Mouse (Mus musculus) lung, embryonic 14.5 days (tissue): Measurements from ENCODE around the gene Nsun4. TPM values are rescaled to one million over a fixed set of nuclear protein-coding genes. Genes with fewer than 3 reads are reported as not detected.

ENCODE experiments used
- ATAC-seq: fragments of 200-750 bp; cut with Nextera tagmentation; 2 replicates; pipeline ENCODE4 v1.8.0; 2017; ENCODE audit warnings: mild to moderate bottlenecking, moderate TSS enrichment, moderate library complexity; ENCODE audit not compliant: insufficient read depth
- DNase-seq: peaks from one replicate; pipeline ENCODE4 v3.0.0-alpha.2; 2015
- H3K27ac ChIP-seq: fragments of 300-500 bp; sonication (generic); 2 replicates; pipeline ENCODE4 v1.5.1; 2014; ENCODE audit warnings: low read depth, mild to moderate bottlenecking, moderate library complexity
- H3K27me3 ChIP-seq: fragments of 300-500 bp; sonication (generic); 2 replicates; pipeline ENCODE4 v1.6.1; 2014; ENCODE audit warnings: low read length, control low read depth; ENCODE audit not compliant: insufficient read depth
- H3K36me3 ChIP-seq: fragments of 300-500 bp; sonication (generic); 2 replicates; pipeline ENCODE4 v1.6.1; 2014; ENCODE audit warnings: control low read depth; ENCODE audit not compliant: insufficient read depth
- H3K4me1 ChIP-seq: fragments of 300-500 bp; sonication (generic); 2 replicates; pipeline ENCODE4 v1.6.1; 2014; ENCODE audit warnings: antibody characterized with exemption, control low read depth; ENCODE audit not compliant: insufficient read depth
- H3K4me2 ChIP-seq: fragments of 300-500 bp; sonication (generic); 2 replicates; pipeline ENCODE4 v1.6.1; 2014; ENCODE audit warnings: mild to moderate bottlenecking
- H3K4me3 ChIP-seq: fragments of 300-500 bp; sonication (generic); 2 replicates; pipeline ENCODE4 v1.5.1; 2014; ENCODE audit warnings: low read depth, low read length
- H3K9ac ChIP-seq: fragments of 300-500 bp; sonication (generic); 2 replicates; pipeline ENCODE4 v1.6.1; 2014
- H3K9me3 ChIP-seq: fragments of 300-500 bp; sonication (generic); 2 replicates; pipeline ENCODE4 v1.6.1; 2016; ENCODE audit warnings: low read depth, low read length, control low read depth
- CTCF ChIP-seq: IDR thresholded peaks from 2 replicates; pipeline ENCODE4 v1.5.1; 2016; ENCODE audit warnings: antibody characterized with exemption, low read depth
- WGBS: fragments of 180-500 bp; shearing (Covaris S2); extraction: QIAGEN DNeasy Blood & Tissue Kit; methylation state at CpG from one replicate; pipeline ENCODE4 v1.1.7; 2014; 5-methylcytosine and 5-hydroxymethylcytosine counted together
- polyA plus RNA-seq: library from polyadenylated mRNA; unstranded; fragments of >200 nt; fragmentation: Nextera tagmentation; extraction: Ambion mirVana; gene quantifications from 2 replicates; pipeline ENCODE4 v1.2.1, GENCODE M21; 2014

The Nsun4 gene
- polyA plus RNA-seq, 1 experiment from 2014 or later: 21.9 TPM

DNA sequence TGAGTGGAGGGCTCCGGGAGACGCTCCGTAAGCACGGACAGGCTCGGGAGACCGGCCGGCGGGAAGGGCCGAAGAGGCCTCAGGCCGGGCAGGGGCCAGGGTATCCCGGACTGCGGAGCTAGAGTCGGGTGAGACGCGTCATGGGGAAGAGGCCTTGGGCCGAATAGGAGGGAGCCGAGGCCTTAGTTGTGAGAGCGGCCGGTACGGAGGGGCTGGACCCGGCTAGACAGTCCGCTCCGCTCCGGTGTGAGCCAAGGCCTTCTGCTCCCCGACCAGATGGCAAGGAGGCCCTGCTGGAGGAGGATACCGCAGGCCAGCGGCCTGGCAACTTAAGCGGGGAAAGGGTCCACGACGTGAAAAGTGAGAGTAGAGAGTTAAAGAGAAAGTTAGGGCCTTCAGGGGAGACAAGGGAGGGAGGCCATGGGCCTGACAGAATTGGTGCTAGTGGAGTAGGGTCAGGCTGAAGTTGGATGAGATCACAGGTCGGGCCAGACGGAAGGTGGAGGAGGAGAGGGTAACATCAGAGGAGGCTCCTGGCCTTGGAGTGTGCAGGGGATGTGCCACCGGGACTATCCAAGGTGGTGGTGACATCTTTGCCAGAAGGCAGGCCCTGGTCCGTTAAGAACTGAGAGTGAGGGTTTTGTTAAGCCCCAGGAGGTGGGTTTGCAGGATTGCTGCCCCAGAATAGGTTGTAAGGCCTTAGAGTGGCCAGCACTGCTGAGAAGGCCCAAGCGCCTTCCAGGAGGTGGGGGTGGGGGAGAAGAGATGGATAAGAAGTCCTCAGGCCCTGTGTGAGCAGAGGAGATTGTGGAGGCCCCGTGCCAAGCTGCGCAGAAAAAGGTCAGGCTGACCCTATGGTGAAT, 22.9 kb upstream of the Nsun4 start:
- H3K27me3 ChIP-seq: no peaks in the 10 kb centered on the region
- DNase-seq: peak; percentile 46
- TF ChIP-seq CTCF: no peak
- peak overlapping the region; percentile 97 for H3K27ac ChIP-seq
- peak; percentile 23 for ATAC-seq
- peak overlapping the region; percentile 97 for H3K4me3 ChIP-seq
- H3K9ac ChIP-seq: peak overlapping the region; percentile 98
- WGBS: 1% methylated on average over 37 of the region's 37 CpGs
- peaks cover 17% of the 10 kb centered on the region for H3K4me1 ChIP-seq
- H3K36me3 ChIP-seq: peaks cover 24% of the 10 kb centered on the region
- H3K9me3 ChIP-seq: no peaks in the 10 kb centered on the region
- peak overlapping the region; percentile 84 for H3K4me2 ChIP-seq

GRCm38 (mm10) chr4:116075631-116076368, 22.1 kb upstream of the Nsun4 start:
- Histone ChIP-seq H3K36me3 (peaks cover 17% of the 10 kb centered on the region), H3K27ac (peak overlapping the region; percentile 97), H3K4me2 (peak overlapping the region; percentile 84), H3K4me3 (peak overlapping the region; percentile 97), H3K27me3 (no peaks in the 10 kb centered on the region), H3K9ac (peak overlapping the region; percentile 98), H3K4me1 (peaks cover 17% of the 10 kb centered on the region), H3K9me3 (no peaks in the 10 kb centered on the region)
- peak; percentile 75 for ATAC-seq
- WGBS: under 1% methylated on average over 74 of the region's 77 CpGs
- peak; percentile 80 for DNase-seq
- TF ChIP-seq CTCF: peak; percentile 50

DNA sequence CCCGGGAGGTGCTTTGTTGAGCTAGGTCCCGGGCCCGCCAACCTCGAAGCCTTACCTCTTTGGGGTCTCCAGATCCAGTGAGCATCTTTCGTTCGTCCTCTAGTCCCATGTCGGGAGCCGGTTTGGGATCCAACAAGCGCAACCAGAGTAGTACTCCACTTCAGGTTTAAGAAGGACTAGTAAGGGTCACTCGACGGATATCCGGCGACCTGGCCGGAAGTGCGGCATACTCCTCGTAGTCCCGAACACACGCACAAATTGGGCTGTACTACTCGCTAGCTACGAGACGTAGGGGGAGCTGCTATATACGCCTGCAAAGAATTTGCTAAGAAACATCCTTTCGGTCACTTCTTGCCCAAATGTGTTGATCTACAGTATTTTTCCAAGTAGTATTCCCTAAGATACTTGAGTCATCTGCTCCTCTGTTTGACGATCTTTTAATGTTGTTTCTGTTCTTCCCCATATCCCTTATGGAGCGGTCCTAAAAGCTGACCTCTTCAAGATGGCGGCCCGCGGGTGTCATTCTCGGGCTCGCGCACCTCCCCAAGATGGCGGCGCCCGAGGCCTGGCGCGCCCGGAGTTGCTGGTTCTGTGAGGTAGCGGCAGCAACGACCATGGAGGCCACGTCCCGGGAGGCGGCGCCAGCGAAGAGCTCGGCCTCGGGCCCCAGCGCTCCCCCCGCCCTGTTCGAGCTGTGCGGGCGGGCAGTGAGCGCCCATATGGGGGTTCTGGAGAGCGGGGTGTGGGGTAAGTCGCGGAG, 21.4 kb upstream of the Nsun4 start, which contains the start of the genes Uqcrh and Lrrc41:
Gene Uqcrh, minus strand, starts transcription at position 211 of the 760 bp plus-strand sequence.
Gene Lrrc41, plus strand, starts transcription at position 409 of the 760 bp plus-strand sequence.
- Histone ChIP-seq H3K9me3 (no peaks in the 10 kb centered on the region), H3K27me3 (no peaks in the 10 kb centered on the region), H3K4me2 (peak within 1 kb of the TSS; percentile 84), H3K4me1 (peaks cover 17% of the 10 kb centered on the region), H3K36me3 (peaks cover 15% of the 10 kb centered on the region; the same call in 1 of the 2 replicates), H3K27ac (peak within 1 kb of the TSS; percentile 97), H3K9ac (peak within 1 kb of the TSS; percentile 98), H3K4me3 (peak within 1 kb of the TSS; percentile 97)
- peak; percentile 94 for ATAC-seq
- 0 out of 2 replicates have a peak, but pooled peaks have one; percentile 1 for TF ChIP-seq CTCF
- peak; percentile 98 for DNase-seq
- WGBS: under 1% methylated on average over 55 of the region's 55 CpGs

GRCm38 (mm10) chr4:116074145-116074675, 20.5 kb upstream of the Nsun4 start:
- peak; percentile 74 for DNase-seq
- Histone ChIP-seq H3K27me3 (no peaks in the 10 kb centered on the region), H3K36me3 (peaks cover 16% of the 10 kb centered on the region), H3K27ac (peak overlapping the region; percentile 97), H3K4me2 (peak overlapping the region; percentile 84), H3K4me3 (peak overlapping the region; percentile 97), H3K9ac (peak overlapping the region; percentile 98), H3K4me1 (peaks cover 17% of the 10 kb centered on the region), H3K9me3 (no peaks in the 10 kb centered on the region)
- ATAC-seq: no peak
- TF ChIP-seq CTCF: peak; percentile 52
- 1% methylated on average over 8 of the region's 8 CpGs for WGBS

- H3K4me2 ChIP-seq: peak overlapping the region; percentile 84; the same call in 1 of the 2 replicates
- H3K36me3 ChIP-seq: peaks cover 24% of the 10 kb centered on the region
- 49% methylated on average over 4 of the region's 4 CpGs for WGBS
- TF ChIP-seq CTCF: peak; percentile 49
- no peaks in the 10 kb centered on the region for H3K9me3 ChIP-seq
- ATAC-seq (no peak), DNase-seq (peak; percentile 38)
- H3K4me3 ChIP-seq: peak overlapping the region; percentile 97; the same call in 1 of the 2 replicates
- no peaks in the 10 kb centered on the region for H3K27me3 ChIP-seq
- no peak overlapping the region for H3K9ac ChIP-seq
- H3K27ac ChIP-seq: no peak overlapping the region
- peaks cover 17% of the 10 kb centered on the region for H3K4me1 ChIP-seq
Observed at GRCm38 (mm10) chr4:116073146-116073545, 19.5 kb upstream of the Nsun4 start.

DNA sequence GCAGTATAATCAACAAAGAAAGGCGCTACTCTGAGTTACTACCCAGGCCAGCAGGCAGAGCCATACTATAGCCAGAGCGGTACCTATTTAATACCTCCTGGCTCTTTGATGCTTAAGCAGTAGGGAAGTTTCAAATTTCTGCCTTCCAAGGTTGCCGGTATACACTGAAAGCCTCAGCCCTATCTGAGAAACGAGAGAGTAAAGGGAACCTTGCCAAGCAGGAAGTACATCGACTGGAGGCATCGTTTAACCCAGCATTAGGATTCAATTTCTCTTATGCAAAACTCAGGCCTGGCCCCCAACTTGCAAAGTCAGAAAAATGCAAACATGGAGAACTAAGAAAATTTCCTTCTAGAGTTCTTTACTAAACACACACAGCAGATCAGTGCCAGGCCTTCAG, 16.4 kb upstream of the Nsun4 start:
- no peak for TF ChIP-seq CTCF
- DNase-seq: no peak
- H3K27ac ChIP-seq: no peak overlapping the region
- no peak overlapping the region for H3K4me3 ChIP-seq
- ATAC-seq: no peak
- H3K27me3 ChIP-seq: no peaks in the 10 kb centered on the region
- no peak overlapping the region for H3K9ac ChIP-seq
- H3K9me3 ChIP-seq: no peaks in the 10 kb centered on the region
- no peak overlapping the region for H3K4me2 ChIP-seq
- H3K4me1 ChIP-seq: peaks cover 4% of the 10 kb centered on the region; the same call in 1 of the 2 replicates
- WGBS: 72% methylated on average over 6 of the region's 6 CpGs
- peaks cover 51% of the 10 kb centered on the region for H3K36me3 ChIP-seq
